Mouse (Mus musculus): ENCODE measurements around the gene Rerg. TPM values are rescaled to one million over a fixed set of nuclear protein-coding genes. Genes with fewer than 3 reads are reported as not detected.

Gene Rerg
- polyA plus RNA-seq (2015; fragmentation: Nextera tagmentation; extraction: Ambion mirVana): 22.5 and 23.9 TPM in 2 replicates

- H3K27me3 ChIP-seq (ENCODE audit: control insufficient read depth, insufficient read depth, low read length): no peaks in the 10 kb centered on the region
- ATAC-seq (ENCODE audit: low FRiP score, low TSS enrichment): no peak
Measured at GRCm38 (mm10) chr6:137170226-137170625, at the start of gene Rerg. Gene Rerg (minus strand): TSS chr6:137170497.

GRCm38 (mm10) chr6:137217841-137218463 lies 47.7 kb upstream of the Rerg start:
- Histone ChIP-seq H3K9me3 (ENCODE audit: control insufficient read depth, low read length) (no peaks in the 10 kb centered on the region), H3K36me3 (ENCODE audit: control insufficient read depth, insufficient read depth, low read length) (no peaks in the 10 kb centered on the region), H3K4me2 (replicated peaks; ENCODE audit: low read depth) (no peak overlapping the region), H3K4me3 (ENCODE audit: low read depth, low read length) (no peak overlapping the region), H3K4me1 (replicated peaks; ENCODE audit: control insufficient read depth, insufficient read depth) (no peaks in the 10 kb centered on the region), H3K27me3 (ENCODE audit: control insufficient read depth, insufficient read depth, low read length) (no peaks in the 10 kb centered on the region), H3K9ac (ENCODE audit: low read length) (no peak overlapping the region), H3K27ac (replicated peaks) (no peak overlapping the region)
- TF ChIP-seq EP300 (optimal IDR thresholded peaks at IDR 0.05) (no peak), CTCF (IDR thresholded peaks at IDR 0.05; ENCODE audit: low read depth) (no peak)
- no peak for ATAC-seq (ENCODE audit: low FRiP score, low TSS enrichment)
- no peak for DNase-seq (ENCODE audit: low spot score)
- 68% methylated on average over 8 of the region's 8 CpGs for WGBS

More at GRCm38 (mm10) chr6:137170226-137170625, at the start of gene Rerg:
- H3K4me1 ChIP-seq (replicated peaks; ENCODE audit: control insufficient read depth, insufficient read depth): no peaks in the 10 kb centered on the region; the same call in 1 of the 2 replicates
- no peak for TF ChIP-seq EP300 (optimal IDR thresholded peaks at IDR 0.05)
- no peak for TF ChIP-seq CTCF (IDR thresholded peaks at IDR 0.05; ENCODE audit: low read depth)
- no peaks in the 10 kb centered on the region for H3K9me3 ChIP-seq (ENCODE audit: control insufficient read depth, low read length)
- peak within 1 kb of the TSS; percentile 85 for H3K9ac ChIP-seq (ENCODE audit: low read length)
- H3K4me3 ChIP-seq (ENCODE audit: low read depth, low read length): peak within 1 kb of the TSS; percentile 62
- no peak for DNase-seq (ENCODE audit: low spot score)
- peak within 1 kb of the TSS; percentile 73 for H3K27ac ChIP-seq (replicated peaks)
- WGBS: 47% methylated on average over 5 of the region's 5 CpGs
- H3K36me3 ChIP-seq (ENCODE audit: control insufficient read depth, insufficient read depth, low read length): no peaks in the 10 kb centered on the region
- H3K4me2 ChIP-seq (replicated peaks; ENCODE audit: low read depth): peak within 1 kb of the TSS; percentile 78

GRCm38 (mm10) chr6:137211441-137211840 lies 41.1 kb upstream of the Rerg start:
- WGBS: 24% methylated on average over 2 of the region's 2 CpGs

GRCm38 (mm10) chr6:137210991-137211390 lies 40.7 kb upstream of the Rerg start:
- H3K27ac ChIP-seq (replicated peaks): no peak overlapping the region
- no peaks in the 10 kb centered on the region for H3K9me3 ChIP-seq (ENCODE audit: control insufficient read depth, low read length)
- no peaks in the 10 kb centered on the region for H3K4me1 ChIP-seq (replicated peaks; ENCODE audit: control insufficient read depth, insufficient read depth)
- H3K27me3 ChIP-seq (ENCODE audit: control insufficient read depth, insufficient read depth, low read length): no peaks in the 10 kb centered on the region
- DNase-seq (ENCODE audit: low spot score) (no peak), ATAC-seq (ENCODE audit: low FRiP score, low TSS enrichment) (no peak)
- no peaks in the 10 kb centered on the region for H3K36me3 ChIP-seq (ENCODE audit: control insufficient read depth, insufficient read depth, low read length)
- no peak overlapping the region for H3K4me3 ChIP-seq (ENCODE audit: low read depth, low read length)
- no peak overlapping the region for H3K9ac ChIP-seq (ENCODE audit: low read length)
- TF ChIP-seq CTCF (IDR thresholded peaks at IDR 0.05; ENCODE audit: low read depth): no peak
- no peak for TF ChIP-seq EP300 (optimal IDR thresholded peaks at IDR 0.05)
- 89% methylated on average over 10 of the region's 10 CpGs for WGBS
- H3K4me2 ChIP-seq (replicated peaks; ENCODE audit: low read depth): no peak overlapping the region

More at GRCm38 (mm10) chr6:137211441-137211840, 41.1 kb upstream of the Rerg start:
- no peak overlapping the region for H3K9ac ChIP-seq (ENCODE audit: low read length)
- H3K4me1 ChIP-seq (replicated peaks; ENCODE audit: control insufficient read depth, insufficient read depth): no peaks in the 10 kb centered on the region
- H3K9me3 ChIP-seq (ENCODE audit: control insufficient read depth, low read length): no peaks in the 10 kb centered on the region
- no peaks in the 10 kb centered on the region for H3K27me3 ChIP-seq (ENCODE audit: control insufficient read depth, insufficient read depth, low read length)
- H3K4me2 ChIP-seq (replicated peaks; ENCODE audit: low read depth): no peak overlapping the region
- H3K4me3 ChIP-seq (ENCODE audit: low read depth, low read length): no peak overlapping the region
- no peak for TF ChIP-seq CTCF (IDR thresholded peaks at IDR 0.05; ENCODE audit: low read depth)
- H3K27ac ChIP-seq (replicated peaks): no peak overlapping the region
- ATAC-seq (ENCODE audit: low FRiP score, low TSS enrichment) (no peak), DNase-seq (ENCODE audit: low spot score) (no peak)
- no peaks in the 10 kb centered on the region for H3K36me3 ChIP-seq (ENCODE audit: control insufficient read depth, insufficient read depth, low read length)

GRCm38 (mm10) chr6:137209992-137210391 lies 39.7 kb upstream of the Rerg start:
- Histone ChIP-seq H3K4me2 (replicated peaks; ENCODE audit: low read depth) (no peak overlapping the region), H3K9ac (ENCODE audit: low read length) (no peak overlapping the region), H3K4me1 (replicated peaks; ENCODE audit: control insufficient read depth, insufficient read depth) (no peaks in the 10 kb centered on the region), H3K9me3 (ENCODE audit: control insufficient read depth, low read length) (no peaks in the 10 kb centered on the region), H3K27ac (replicated peaks) (no peak overlapping the region), H3K4me3 (ENCODE audit: low read depth, low read length) (no peak overlapping the region), H3K36me3 (ENCODE audit: control insufficient read depth, insufficient read depth, low read length) (no peaks in the 10 kb centered on the region), H3K27me3 (ENCODE audit: control insufficient read depth, insufficient read depth, low read length) (no peaks in the 10 kb centered on the region)
- peak; percentile 32 for DNase-seq (ENCODE audit: low spot score)
- 67% methylated on average over 8 of the region's 8 CpGs for WGBS
- TF ChIP-seq CTCF (IDR thresholded peaks at IDR 0.05; ENCODE audit: low read depth): no peak
- TF ChIP-seq EP300 (optimal IDR thresholded peaks at IDR 0.05): no peak
- 0 out of 2 replicates have a peak, but pooled peaks have one; percentile 24 for ATAC-seq (ENCODE audit: low FRiP score, low TSS enrichment)

- WGBS: 98% methylated on average over 6 of the region's 6 CpGs
- H3K9me3 ChIP-seq (ENCODE audit: control insufficient read depth, low read length): no peaks in the 10 kb centered on the region
- no peaks in the 10 kb centered on the region for H3K36me3 ChIP-seq (ENCODE audit: control insufficient read depth, insufficient read depth, low read length)
- no peak overlapping the region for H3K9ac ChIP-seq (ENCODE audit: low read length)
- DNase-seq (ENCODE audit: low spot score): peak; percentile 6
- no peaks in the 10 kb centered on the region for H3K27me3 ChIP-seq (ENCODE audit: control insufficient read depth, insufficient read depth, low read length)
- no peak for ATAC-seq (ENCODE audit: low FRiP score, low TSS enrichment)
- H3K4me2 ChIP-seq (replicated peaks; ENCODE audit: low read depth): no peak overlapping the region
- TF ChIP-seq CTCF (IDR thresholded peaks at IDR 0.05; ENCODE audit: low read depth): no peak
- TF ChIP-seq EP300 (optimal IDR thresholded peaks at IDR 0.05): no peak
- H3K27ac ChIP-seq (replicated peaks): no peak overlapping the region
- H3K4me1 ChIP-seq (replicated peaks; ENCODE audit: control insufficient read depth, insufficient read depth): no peaks in the 10 kb centered on the region
- H3K4me3 ChIP-seq (ENCODE audit: low read depth, low read length): no peak overlapping the region
Measured at GRCm38 (mm10) chr6:137207126-137207525, 36.8 kb upstream of the Rerg start.

Measured in stomach, postnatal 0 days (tissue).